Mouse (Mus musculus): ENCODE measurements around the gene Bud31. TPM values are rescaled to one million over a fixed set of nuclear protein-coding genes. Genes with fewer than 3 reads are reported as not detected.
"Not testable (repeated sequence)": the region's sequence is repeated elsewhere in the genome, so short reads cannot be mapped to it uniquely, and the experiment has no call there.

The Bud31 gene
- polyA plus RNA-seq, 1 experiment from 2014 or later, result 265 TPM

- H3K27me3 ChIP-seq (ENCODE audit: control insufficient read depth, insufficient read depth, low read length), result peaks cover 6% of the 10 kb centered on the region
- no peak for DNase-seq (ENCODE audit: low spot score)
- H3K4me3 ChIP-seq (ENCODE audit: low read depth, low read length), result no peak overlapping the region
- H3K27ac ChIP-seq (ENCODE audit: low read depth, low read length), result no peak overlapping the region
- no peaks in the 10 kb centered on the region for H3K36me3 ChIP-seq (ENCODE audit: control insufficient read depth, insufficient read depth, low read length)
- no peak overlapping the region for H3K4me2 ChIP-seq (replicated peaks; ENCODE audit: low read depth, low read length)
- H3K4me1 ChIP-seq (replicated peaks; ENCODE audit: control insufficient read depth, insufficient read depth, low read length), result no peaks in the 10 kb centered on the region
- no peak for ATAC-seq (ENCODE audit: low FRiP score)
- no peak overlapping the region for H3K9ac ChIP-seq (ENCODE audit: low read depth, low read length)
- 92% methylated on average over 5 of the region's 5 CpGs for WGBS
- no peaks in the 10 kb centered on the region for H3K9me3 ChIP-seq (ENCODE audit: control insufficient read depth, low read length)
These were observed 21.7 kb upstream of the Bud31 start for GRCm38 (mm10) chr5:145118461-145118860.

- H3K4me1 ChIP-seq (replicated peaks; ENCODE audit: control insufficient read depth, insufficient read depth, low read length), result no peaks in the 10 kb centered on the region
- no peak overlapping the region for H3K27ac ChIP-seq (ENCODE audit: low read depth, low read length)
- no peak overlapping the region for H3K4me2 ChIP-seq (replicated peaks; ENCODE audit: low read depth, low read length)
- H3K9ac ChIP-seq (ENCODE audit: low read depth, low read length), result no peak overlapping the region
- H3K9me3 ChIP-seq (ENCODE audit: control insufficient read depth, low read length), result no peaks in the 10 kb centered on the region
- peak; percentile 22 for DNase-seq (ENCODE audit: low spot score)
- WGBS, result 87% methylated on average over 2 of the region's 2 CpGs
- H3K27me3 ChIP-seq (ENCODE audit: control insufficient read depth, insufficient read depth, low read length), result peaks cover 4% of the 10 kb centered on the region
- ATAC-seq (ENCODE audit: low FRiP score), result no peak
- no peak overlapping the region for H3K4me3 ChIP-seq (ENCODE audit: low read depth, low read length)
- H3K36me3 ChIP-seq (ENCODE audit: control insufficient read depth, insufficient read depth, low read length), result no peaks in the 10 kb centered on the region
These were observed 20.8 kb upstream of the Bud31 start for GRCm38 (mm10) chr5:145119385-145119784.

GRCm38 (mm10) chr5:145120921-145121320 lies 19.2 kb upstream of the Bud31 start:
- no peak overlapping the region for H3K4me3 ChIP-seq (ENCODE audit: low read depth, low read length)
- WGBS, result 75% methylated on average over 7 of the region's 7 CpGs
- no peak overlapping the region for H3K9ac ChIP-seq (ENCODE audit: low read depth, low read length)
- H3K4me2 ChIP-seq (replicated peaks; ENCODE audit: low read depth, low read length), result no peak overlapping the region
- no peaks in the 10 kb centered on the region for H3K27me3 ChIP-seq (ENCODE audit: control insufficient read depth, insufficient read depth, low read length)
- H3K9me3 ChIP-seq (ENCODE audit: control insufficient read depth, low read length), result no peaks in the 10 kb centered on the region
- no peak for DNase-seq (ENCODE audit: low spot score)
- H3K27ac ChIP-seq (ENCODE audit: low read depth, low read length), result no peak overlapping the region
- no peaks in the 10 kb centered on the region for H3K36me3 ChIP-seq (ENCODE audit: control insufficient read depth, insufficient read depth, low read length)
- H3K4me1 ChIP-seq (replicated peaks; ENCODE audit: control insufficient read depth, insufficient read depth, low read length), result no peaks in the 10 kb centered on the region
- no peak for ATAC-seq (ENCODE audit: low FRiP score)

DNA sequence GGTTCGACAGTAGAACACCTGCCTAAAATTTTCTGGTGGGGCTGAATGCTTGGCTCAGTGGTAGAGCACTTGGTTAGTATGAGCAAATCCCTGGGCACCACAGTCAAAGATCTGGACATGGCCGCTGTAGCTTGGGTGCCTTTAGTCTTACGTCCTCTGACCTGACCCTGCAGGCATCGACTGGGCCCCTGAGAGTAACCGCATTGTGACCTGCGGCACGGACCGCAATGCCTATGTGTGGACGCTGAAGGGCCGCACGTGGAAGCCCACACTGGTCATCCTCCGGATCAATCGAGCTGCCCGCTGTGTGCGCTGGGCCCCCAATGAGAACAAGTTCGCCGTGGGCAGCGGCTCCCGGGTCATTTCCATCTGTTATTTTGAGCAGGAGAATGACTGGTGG lies 16.8 kb upstream of the Bud31 start:
- no peak overlapping the region for H3K9ac ChIP-seq (ENCODE audit: low read depth, low read length)
- no peak for ATAC-seq (ENCODE audit: low FRiP score)
- 95% methylated on average over 19 of the region's 19 CpGs for WGBS
- H3K27me3 ChIP-seq (ENCODE audit: control insufficient read depth, insufficient read depth, low read length), result no peaks in the 10 kb centered on the region
- H3K4me3 ChIP-seq (ENCODE audit: low read depth, low read length), result no peak overlapping the region
- no peak overlapping the region for H3K27ac ChIP-seq (ENCODE audit: low read depth, low read length)
- H3K4me1 ChIP-seq (replicated peaks; ENCODE audit: control insufficient read depth, insufficient read depth, low read length), result no peaks in the 10 kb centered on the region
- no peaks in the 10 kb centered on the region for H3K9me3 ChIP-seq (ENCODE audit: control insufficient read depth, low read length)
- no peak overlapping the region for H3K4me2 ChIP-seq (replicated peaks; ENCODE audit: low read depth, low read length)
- H3K36me3 ChIP-seq (ENCODE audit: control insufficient read depth, insufficient read depth, low read length), result peaks cover 4% of the 10 kb centered on the region; the same call in 1 of the 2 replicates
- no peak for DNase-seq (ENCODE audit: low spot score)

- Histone ChIP-seq H3K4me3 (ENCODE audit: low read depth, low read length) (no peak overlapping the region), H3K9ac (ENCODE audit: low read depth, low read length) (no peak overlapping the region), H3K4me2 (replicated peaks; ENCODE audit: low read depth, low read length) (no peak overlapping the region), H3K4me1 (replicated peaks; ENCODE audit: control insufficient read depth, insufficient read depth, low read length) (no peaks in the 10 kb centered on the region), H3K36me3 (ENCODE audit: control insufficient read depth, insufficient read depth, low read length) (peaks cover 12% of the 10 kb centered on the region; the same call in 1 of the 2 replicates), H3K9me3 (ENCODE audit: control insufficient read depth, low read length) (no peaks in the 10 kb centered on the region), H3K27ac (ENCODE audit: low read depth, low read length) (no peak overlapping the region), H3K27me3 (ENCODE audit: control insufficient read depth, insufficient read depth, low read length) (no peaks in the 10 kb centered on the region)
- no peak for ATAC-seq (ENCODE audit: low FRiP score)
- 96% methylated on average over 9 of the region's 9 CpGs for WGBS
- DNase-seq (ENCODE audit: low spot score), result no peak
These were observed 13.6 kb upstream of the Bud31 start for GRCm38 (mm10) chr5:145126580-145126979.

DNA sequence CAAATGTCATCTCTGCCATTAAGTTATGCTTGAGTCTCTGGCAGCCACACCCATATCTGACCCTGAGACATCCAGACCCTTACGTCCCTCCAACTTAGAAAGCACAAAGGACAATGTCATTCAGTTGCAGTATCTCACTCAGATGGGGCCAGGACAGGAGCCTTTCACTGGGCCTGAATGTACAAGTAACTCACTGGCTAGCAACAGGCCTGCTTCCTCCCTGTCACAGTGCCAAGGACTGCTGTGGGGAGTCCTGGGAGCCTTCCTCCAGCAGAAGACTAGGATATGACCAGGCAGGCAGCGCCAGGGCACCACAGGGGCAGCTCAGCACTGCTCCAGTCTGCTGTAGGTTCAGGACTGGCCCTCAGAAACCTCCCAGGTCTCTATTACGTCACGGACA lies 11.0 kb upstream of the Bud31 start:
- 93% methylated on average over 4 of the region's 4 CpGs for WGBS
- DNase-seq (ENCODE audit: low spot score) (no peak), ATAC-seq (ENCODE audit: low FRiP score) (no peak)
- Histone ChIP-seq H3K4me3 (ENCODE audit: low read depth, low read length) (no peak overlapping the region), H3K36me3 (ENCODE audit: control insufficient read depth, insufficient read depth, low read length) (peaks cover 22% of the 10 kb centered on the region), H3K27me3 (ENCODE audit: control insufficient read depth, insufficient read depth, low read length) (no peaks in the 10 kb centered on the region), H3K27ac (ENCODE audit: low read depth, low read length) (no peak overlapping the region), H3K4me2 (replicated peaks; ENCODE audit: low read depth, low read length) (no peak overlapping the region), H3K4me1 (replicated peaks; ENCODE audit: control insufficient read depth, insufficient read depth, low read length) (no peaks in the 10 kb centered on the region), H3K9ac (ENCODE audit: low read depth, low read length) (no peak overlapping the region), H3K9me3 (ENCODE audit: control insufficient read depth, low read length) (no peaks in the 10 kb centered on the region)

- not testable (repeated sequence) for H3K9ac ChIP-seq (ENCODE audit: low read depth, low read length); H3K4me3 ChIP-seq (ENCODE audit: low read depth, low read length); H3K9me3 ChIP-seq (ENCODE audit: control insufficient read depth, low read length); H3K27me3 ChIP-seq (ENCODE audit: control insufficient read depth, insufficient read depth, low read length); H3K4me1 ChIP-seq (replicated peaks; ENCODE audit: control insufficient read depth, insufficient read depth, low read length); ATAC-seq (ENCODE audit: low FRiP score); H3K4me2 ChIP-seq (replicated peaks; ENCODE audit: low read depth, low read length); H3K27ac ChIP-seq (ENCODE audit: low read depth, low read length); DNase-seq (ENCODE audit: low spot score)
- peaks cover 28% of the 10 kb centered on the region for H3K36me3 ChIP-seq (ENCODE audit: control insufficient read depth, insufficient read depth, low read length)
- WGBS, result 81% methylated on average over 4 of the region's 6 CpGs
These were observed 10.4 kb upstream of the Bud31 start for GRCm38 (mm10) chr5:145129773-145130172.

GRCm38 (mm10) chr5:145130191-145130590 lies 10.0 kb upstream of the Bud31 start:
- H3K4me1 ChIP-seq (replicated peaks; ENCODE audit: control insufficient read depth, insufficient read depth, low read length), result no peaks in the 10 kb centered on the region
- H3K9ac ChIP-seq (ENCODE audit: low read depth, low read length), result no peak overlapping the region
- WGBS, result 92% methylated on average over 11 of the region's 11 CpGs
- no peaks in the 10 kb centered on the region for H3K27me3 ChIP-seq (ENCODE audit: control insufficient read depth, insufficient read depth, low read length)
- H3K9me3 ChIP-seq (ENCODE audit: control insufficient read depth, low read length), result no peaks in the 10 kb centered on the region
- H3K36me3 ChIP-seq (ENCODE audit: control insufficient read depth, insufficient read depth, low read length), result peaks cover 30% of the 10 kb centered on the region
- H3K4me2 ChIP-seq (replicated peaks; ENCODE audit: low read depth, low read length), result no peak overlapping the region
- no peak for DNase-seq (ENCODE audit: low spot score)
- no peak overlapping the region for H3K4me3 ChIP-seq (ENCODE audit: low read depth, low read length)
- no peak overlapping the region for H3K27ac ChIP-seq (ENCODE audit: low read depth, low read length)
- no peak for ATAC-seq (ENCODE audit: low FRiP score)

DNA sequence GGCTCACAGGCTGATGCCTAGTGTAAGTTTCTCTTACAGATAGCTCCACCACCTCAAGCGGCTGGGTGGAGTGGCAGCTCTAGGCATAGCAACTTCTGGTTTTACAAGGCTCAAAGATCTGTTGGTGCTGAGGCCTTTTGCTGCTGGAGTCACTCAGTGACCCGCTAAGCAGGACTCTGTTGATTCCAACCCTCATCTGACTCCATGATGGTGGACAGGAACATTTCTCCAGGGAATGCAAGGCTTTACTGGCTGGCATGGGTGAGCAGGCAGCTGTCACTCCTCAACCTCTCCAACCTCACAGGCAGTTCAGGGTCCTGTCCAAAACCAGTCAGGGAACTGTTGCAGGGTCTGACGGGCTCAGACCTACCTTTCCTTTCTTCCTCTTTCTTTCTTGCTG lies 9.2 kb upstream of the Bud31 start:
- H3K4me3 ChIP-seq (ENCODE audit: low read depth, low read length), result no peak overlapping the region
- no peak for ATAC-seq (ENCODE audit: low FRiP score)
- 95% methylated on average over 3 of the region's 3 CpGs for WGBS
- peaks cover 30% of the 10 kb centered on the region for H3K36me3 ChIP-seq (ENCODE audit: control insufficient read depth, insufficient read depth, low read length)
- H3K27me3 ChIP-seq (ENCODE audit: control insufficient read depth, insufficient read depth, low read length), result no peaks in the 10 kb centered on the region
- no peak for DNase-seq (ENCODE audit: low spot score)
- H3K4me1 ChIP-seq (replicated peaks; ENCODE audit: control insufficient read depth, insufficient read depth, low read length), result no peaks in the 10 kb centered on the region
- H3K9me3 ChIP-seq (ENCODE audit: control insufficient read depth, low read length), result no peaks in the 10 kb centered on the region
- no peak overlapping the region for H3K9ac ChIP-seq (ENCODE audit: low read depth, low read length)
- no peak overlapping the region for H3K27ac ChIP-seq (ENCODE audit: low read depth, low read length)
- no peak overlapping the region for H3K4me2 ChIP-seq (replicated peaks; ENCODE audit: low read depth, low read length)

Data from hindbrain, embryonic 11.5 days (tissue).